Mouse (Mus musculus) lung, adult 2 months (tissue): ENCODE measurements around the gene Alyref. TPM values are rescaled to one million over a fixed set of nuclear protein-coding genes. Genes with fewer than 3 reads are reported as not detected.
A peak's percentile ranks its signal among the peaks of the same experiment; 100 is the strongest.

ENCODE experiments used
- DNase-seq: peaks from one replicate; pipeline ENCODE4 v3.0.0; 2022
- H3K4me1 ChIP-seq: fragments of 200-500 bp; 2 replicates; pipeline ENCODE4 v1.6.1; 2011; ENCODE audit warnings: low read length; ENCODE audit not compliant: control insufficient read depth, insufficient read depth
- H3K4me3 ChIP-seq: fragments of 200-500 bp; replicated peaks from 2 replicates; pipeline ENCODE3; 2011; ENCODE audit warnings: low read depth, mild to moderate bottlenecking, control low read depth, low read length; ENCODE audit errors: extremely low read depth
- CTCF ChIP-seq: fragments of 200-500 bp; IDR thresholded peaks from 2 replicates; pipeline ENCODE4 v1.5.1; 2011; ENCODE audit warnings: mild to moderate bottlenecking, low read length, control low read depth; ENCODE audit not compliant: insufficient read depth
- POLR2A ChIP-seq: fragments of 200-500 bp; IDR thresholded peaks from 2 replicates; pipeline ENCODE4 v1.6.1; 2011; ENCODE audit warnings: low read depth, mild to moderate bottlenecking, control low read depth, low read length, borderline replicate concordance; ENCODE audit errors: extremely low read depth
- WGBS: fragments of 180-500 bp; shearing (Covaris S2); methylation state at CpG from one replicate; pipeline ENCODE4 v1.1.7; 2018; 5-methylcytosine and 5-hydroxymethylcytosine counted together
- polyA plus RNA-seq: library from polyadenylated mRNA; depleted of rRNA; stranded (reverse); fragments of >200 nt; gene quantifications from 2 replicates; pipeline ENCODE4 v1.2.3, GENCODE M21; 2012

Alyref gene
- polyA plus RNA-seq, 1 experiment = 29.1 TPM

- Histone ChIP-seq H3K4me3 (peak overlapping the region; percentile 89), H3K4me1 (peaks cover 24% of the 10 kb centered on the region)
- WGBS = under 1% methylated on average over 102 of the region's 116 CpGs
- peak; percentile 73 for DNase-seq
- TF ChIP-seq CTCF (no peak), POLR2A (0 out of 2 replicates have a peak, but pooled peaks have one; percentile 22)
These were observed 34.7 kb upstream of the Alyref start for GRCm38 (mm10) chr11:120632559-120633519.

GRCm38 (mm10) chr11:120631726-120632448 is 33.7 kb upstream of the Alyref start:
- no peak for DNase-seq
- 43% methylated on average over 4 of the region's 4 CpGs for WGBS
- TF ChIP-seq POLR2A (no peak), CTCF (no peak)

GRCm38 (mm10) chr11:120630881-120631725 is 32.9 kb upstream of the Alyref start:
- WGBS = 18% methylated on average over 7 of the region's 7 CpGs
- H3K4me1 ChIP-seq = peaks cover 24% of the 10 kb centered on the region
- H3K4me3 ChIP-seq = no peak overlapping the region

More at GRCm38 (mm10) chr11:120631726-120632448, 33.7 kb upstream of the Alyref start:
- Histone ChIP-seq H3K4me3 (peak overlapping the region; percentile 89), H3K4me1 (peaks cover 24% of the 10 kb centered on the region)

GRCm38 (mm10) chr11:120630401-120630871 is 32.3 kb upstream of the Alyref start:
- TF ChIP-seq POLR2A = no peak
- no peak for TF ChIP-seq CTCF
- Histone ChIP-seq H3K4me1 (peaks cover 27% of the 10 kb centered on the region), H3K4me3 (no peak overlapping the region)
- peak; percentile 49 for DNase-seq
- WGBS = 23% methylated on average over 5 of the region's 5 CpGs

More at GRCm38 (mm10) chr11:120630881-120631725, 32.9 kb upstream of the Alyref start:
- TF ChIP-seq CTCF = no peak
- TF ChIP-seq POLR2A = no peak
- no peak for DNase-seq

GRCm38 (mm10) chr11:120629911-120630310 is 31.7 kb upstream of the Alyref start:
- DNase-seq = no peak
- Histone ChIP-seq H3K4me1 (peaks cover 31% of the 10 kb centered on the region), H3K4me3 (no peak overlapping the region)
- WGBS = 25% methylated on average over 7 of the region's 7 CpGs
- TF ChIP-seq POLR2A (no peak), CTCF (no peak)

- no peak for TF ChIP-seq POLR2A
- no peak for TF ChIP-seq CTCF
- DNase-seq = no peak
- 67% methylated on average over 23 of the region's 23 CpGs for WGBS
- H3K4me1 ChIP-seq = peaks cover 31% of the 10 kb centered on the region
- H3K4me3 ChIP-seq = no peak overlapping the region
These were observed 31.2 kb upstream of the Alyref start for GRCm38 (mm10) chr11:120629341-120629730.

- DNase-seq = no peak
- H3K4me3 ChIP-seq = no peak overlapping the region
- TF ChIP-seq POLR2A (no peak), CTCF (no peak)
- WGBS = 90% methylated on average over 23 of the region's 23 CpGs
- H3K4me1 ChIP-seq = peaks cover 33% of the 10 kb centered on the region
These were observed 30.6 kb upstream of the Alyref start for GRCm38 (mm10) chr11:120628601-120629340.
